Mouse (Mus musculus) neural tube, embryonic 14.5 days (tissue): ENCODE measurements around the gene Adtrp. TPM values are rescaled to one million over a fixed set of nuclear protein-coding genes. Genes with fewer than 3 reads are reported as not detected.

Experiments used
- ATAC-seq: fragments of 200-750 bp; cut with Nextera tagmentation; 2 replicates; pipeline ENCODE4 v1.8.0; 2017; ENCODE audit warnings: low read depth, mild to moderate bottlenecking, moderate TSS enrichment, moderate library complexity
- H3K27ac ChIP-seq: fragments of 300-500 bp; sonication (generic); 2 replicates; pipeline ENCODE4 v1.5.1; 2014; ENCODE audit warnings: low read depth, mild to moderate bottlenecking, control low read depth, low read length, moderate library complexity, mixed read lengths
- H3K27me3 ChIP-seq: fragments of 300-500 bp; sonication (generic); 2 replicates; pipeline ENCODE4 v1.6.1; 2014; ENCODE audit warnings: low read length; ENCODE audit not compliant: control insufficient read depth, insufficient read depth
- H3K36me3 ChIP-seq: fragments of 300-500 bp; sonication (generic); 2 replicates; pipeline ENCODE4 v1.6.1; 2014; ENCODE audit warnings: low read length, mixed read lengths; ENCODE audit not compliant: control insufficient read depth, insufficient read depth
- H3K4me1 ChIP-seq: fragments of 300-500 bp; sonication (generic); 2 replicates; pipeline ENCODE4 v1.6.1; 2014; ENCODE audit warnings: low read length; ENCODE audit not compliant: control insufficient read depth, insufficient read depth
- H3K4me2 ChIP-seq: fragments of 300-500 bp; sonication (generic); 2 replicates; pipeline ENCODE4 v1.6.1; 2014; ENCODE audit warnings: mild to moderate bottlenecking, low read depth, low read length, control low read depth
- H3K4me3 ChIP-seq: fragments of 300-500 bp; sonication (generic); 2 replicates; pipeline ENCODE4 v1.5.1; 2014; ENCODE audit warnings: low read depth, low read length, control low read depth, mixed read lengths
- H3K9ac ChIP-seq: fragments of 300-500 bp; sonication (generic); replicated peaks from 2 replicates; pipeline ENCODE4 v1.6.1; 2014; ENCODE audit warnings: low read depth, mild to moderate bottlenecking, control low read depth, low read length, mixed read lengths
- H3K9me3 ChIP-seq: fragments of 300-500 bp; sonication (generic); 2 replicates; pipeline ENCODE4 v1.6.1; 2016; ENCODE audit warnings: low read length; ENCODE audit not compliant: control insufficient read depth
- WGBS: fragments of 180-500 bp; shearing (Covaris S2); extraction: QIAGEN DNeasy Blood & Tissue Kit; methylation state at CpG from one replicate; pipeline ENCODE4 v1.1.7; 2014; 5-methylcytosine and 5-hydroxymethylcytosine counted together
- polyA plus RNA-seq: library from polyadenylated mRNA; unstranded; fragments of >200 nt; fragmentation: Nextera tagmentation; extraction: Ambion mirVana; gene quantifications from 2 replicates; pipeline ENCODE4 v1.2.1, GENCODE M21; 2014

The Adtrp gene
- polyA plus RNA-seq, 1 experiment from 2014 or later = 0.42 TPM

DNA sequence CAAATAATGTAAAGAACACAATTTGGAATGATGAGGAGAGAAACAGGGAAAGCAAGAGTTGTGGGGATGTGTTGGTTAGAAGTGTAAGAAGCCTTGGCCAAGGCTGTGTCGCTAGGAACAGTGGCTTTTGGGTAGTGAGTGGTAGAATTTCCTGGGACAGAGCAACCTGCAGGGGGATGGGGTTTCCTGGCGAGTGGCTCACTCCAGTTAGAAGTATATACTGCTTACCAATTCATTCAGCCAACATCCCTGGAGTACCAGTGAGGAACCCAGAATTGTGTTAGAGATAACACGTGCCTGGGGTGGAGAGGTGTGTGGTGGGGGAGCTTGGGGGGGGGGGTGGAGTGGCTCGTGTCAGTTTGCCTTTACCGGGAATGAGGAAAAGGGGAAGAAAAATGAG is 25.4 kb downstream of the Adtrp start:
- whole genome bisulfite sequencing = 57% methylated on average over 5 of the region's 5 CpGs
- Histone ChIP-seq H3K4me3 (no peak overlapping the region), H3K4me1 (no peaks in the 10 kb centered on the region), H3K36me3 (no peaks in the 10 kb centered on the region), H3K4me2 (no peak overlapping the region), H3K27me3 (no peaks in the 10 kb centered on the region), H3K9ac (no peak overlapping the region), H3K27ac (no peak overlapping the region), H3K9me3 (no peaks in the 10 kb centered on the region)
- no peak for ATAC-seq

DNA sequence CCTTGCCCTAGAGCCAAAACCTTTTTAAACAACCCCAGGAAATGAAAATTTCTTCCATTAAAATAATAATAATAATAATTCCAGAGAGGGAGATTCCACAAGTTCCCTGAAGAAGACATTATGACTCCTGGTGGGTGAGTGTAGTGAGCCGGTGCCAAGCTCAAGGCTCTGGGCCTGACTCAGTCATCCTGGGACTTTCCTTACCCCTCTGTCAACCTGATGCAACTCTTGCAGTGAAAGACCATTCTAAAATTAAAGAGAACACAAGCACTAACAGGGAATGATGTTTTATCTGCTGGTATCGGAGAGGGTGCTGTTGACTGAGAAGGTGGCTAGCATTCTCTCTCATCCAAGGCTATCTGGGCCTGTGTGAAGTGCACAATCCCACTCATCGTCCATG is 26.5 kb downstream of the Adtrp start:
- Histone ChIP-seq H3K9ac (no peak overlapping the region), H3K27ac (no peak overlapping the region), H3K4me3 (no peak overlapping the region), H3K9me3 (no peaks in the 10 kb centered on the region), H3K4me1 (no peaks in the 10 kb centered on the region), H3K36me3 (no peaks in the 10 kb centered on the region), H3K27me3 (no peaks in the 10 kb centered on the region), H3K4me2 (no peak overlapping the region)
- 90% methylated on average over 3 of the region's 3 CpGs for WGBS
- no peak for ATAC-seq

- 89% methylated on average over 4 of the region's 4 CpGs for WGBS
- H3K4me1 ChIP-seq = no peaks in the 10 kb centered on the region
- no peak for ATAC-seq
- no peaks in the 10 kb centered on the region for H3K36me3 ChIP-seq
- H3K9ac ChIP-seq = no peak overlapping the region
- no peak overlapping the region for H3K4me2 ChIP-seq
- no peak overlapping the region for H3K4me3 ChIP-seq
- no peaks in the 10 kb centered on the region for H3K27me3 ChIP-seq
- H3K27ac ChIP-seq = no peak overlapping the region
- H3K9me3 ChIP-seq = no peaks in the 10 kb centered on the region
These were observed 27.6 kb downstream of the Adtrp start for GRCm38 (mm10) chr13:41819918-41820317.

DNA sequence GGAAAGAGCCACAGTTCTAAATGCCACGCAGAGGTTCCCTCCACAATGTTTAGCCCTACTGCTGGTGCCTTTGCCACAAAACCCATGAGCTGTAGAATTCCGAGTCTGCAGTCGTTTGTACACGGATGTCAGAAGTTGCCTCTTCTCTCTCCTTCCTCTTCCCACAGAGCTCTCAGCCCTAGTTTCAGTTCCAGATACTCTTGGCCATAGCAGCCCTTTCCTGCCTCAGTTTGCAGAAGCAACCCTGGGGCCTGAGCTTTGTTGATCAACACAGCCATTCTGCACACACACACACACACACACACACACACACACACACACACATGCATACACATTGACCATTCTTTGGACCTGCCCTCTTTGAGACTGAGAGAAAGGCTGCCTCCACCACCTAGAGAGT is 28.0 kb downstream of the Adtrp start:
- Histone ChIP-seq H3K4me1 (no peaks in the 10 kb centered on the region), H3K27me3 (no peaks in the 10 kb centered on the region), H3K9ac (no peak overlapping the region), H3K4me3 (no peak overlapping the region), H3K4me2 (no peak overlapping the region), H3K9me3 (no peaks in the 10 kb centered on the region), H3K36me3 (no peaks in the 10 kb centered on the region), H3K27ac (no peak overlapping the region)
- no peak for ATAC-seq
- 90% methylated on average over 4 of the region's 4 CpGs for WGBS

- no peaks in the 10 kb centered on the region for H3K36me3 ChIP-seq
- H3K4me3 ChIP-seq = no peak overlapping the region
- H3K9me3 ChIP-seq = no peaks in the 10 kb centered on the region
- H3K4me2 ChIP-seq = no peak overlapping the region
- no peaks in the 10 kb centered on the region for H3K4me1 ChIP-seq
- no peak overlapping the region for H3K9ac ChIP-seq
- H3K27ac ChIP-seq = no peak overlapping the region
- H3K27me3 ChIP-seq = no peaks in the 10 kb centered on the region
- no peak for ATAC-seq
- WGBS = 98% methylated on average over 4 of the region's 4 CpGs
These were observed 29.9 kb downstream of the Adtrp start for GRCm38 (mm10) chr13:41817583-41817982.

DNA sequence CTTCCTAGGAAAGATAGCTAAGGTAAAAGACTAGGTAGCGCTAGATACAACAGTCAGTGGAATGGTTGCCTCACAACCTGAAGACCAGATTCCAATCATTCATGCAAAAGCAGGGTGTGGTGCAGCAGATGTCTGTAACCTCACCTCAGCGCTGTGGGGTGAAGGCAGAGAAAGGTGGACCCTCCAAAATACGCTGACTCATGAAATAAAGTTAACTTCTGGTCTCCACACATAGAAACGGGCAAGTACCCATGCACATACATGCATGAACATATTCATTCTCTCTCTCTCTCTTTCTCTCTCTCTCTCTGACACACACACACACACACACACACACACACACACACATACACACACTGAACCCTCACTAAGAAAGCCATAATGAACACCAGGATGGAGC is 30.8 kb downstream of the Adtrp start:
- no peak overlapping the region for H3K9ac ChIP-seq
- ATAC-seq = no peak
- no peak overlapping the region for H3K4me3 ChIP-seq
- no peaks in the 10 kb centered on the region for H3K36me3 ChIP-seq
- H3K27ac ChIP-seq = no peak overlapping the region
- 91% methylated on average over 4 of the region's 4 CpGs for WGBS
- H3K4me1 ChIP-seq = no peaks in the 10 kb centered on the region
- H3K9me3 ChIP-seq = no peaks in the 10 kb centered on the region
- no peaks in the 10 kb centered on the region for H3K27me3 ChIP-seq
- H3K4me2 ChIP-seq = no peak overlapping the region

- WGBS = 93% methylated on average over 7 of the region's 7 CpGs
These were observed 36.7 kb downstream of the Adtrp start for GRCm38 (mm10) chr13:41810776-41811175.

GRCm38 (mm10) chr13:41807815-41808214 is 39.7 kb downstream of the Adtrp start:
- Histone ChIP-seq H3K9me3 (no peaks in the 10 kb centered on the region), H3K4me1 (no peaks in the 10 kb centered on the region), H3K36me3 (no peaks in the 10 kb centered on the region), H3K4me2 (no peak overlapping the region), H3K27ac (no peak overlapping the region), H3K9ac (no peak overlapping the region), H3K4me3 (no peak overlapping the region), H3K27me3 (no peaks in the 10 kb centered on the region)
- no peak for ATAC-seq
- WGBS = 48% methylated on average over 4 of the region's 4 CpGs

More at GRCm38 (mm10) chr13:41810776-41811175, 36.7 kb downstream of the Adtrp start:
- no peak overlapping the region for H3K4me3 ChIP-seq
- no peaks in the 10 kb centered on the region for H3K9me3 ChIP-seq
- no peak for ATAC-seq
- no peaks in the 10 kb centered on the region for H3K27me3 ChIP-seq
- H3K4me2 ChIP-seq = no peak overlapping the region
- H3K9ac ChIP-seq = no peak overlapping the region
- no peak overlapping the region for H3K27ac ChIP-seq
- no peaks in the 10 kb centered on the region for H3K36me3 ChIP-seq
- no peaks in the 10 kb centered on the region for H3K4me1 ChIP-seq

- H3K27ac ChIP-seq = 0 out of 2 replicates have a peak overlapping the region, but pooled peaks have one; percentile 0
These were observed 40.2 kb downstream of the Adtrp start for GRCm38 (mm10) chr13:41807300-41807699.

More at GRCm38 (mm10) chr13:41807300-41807699, 40.2 kb downstream of the Adtrp start:
- Histone ChIP-seq H3K4me2 (no peak overlapping the region), H3K36me3 (no peaks in the 10 kb centered on the region), H3K4me3 (no peak overlapping the region), H3K4me1 (no peaks in the 10 kb centered on the region), H3K9ac (no peak overlapping the region), H3K27me3 (no peaks in the 10 kb centered on the region), H3K9me3 (no peaks in the 10 kb centered on the region)
- ATAC-seq = peak; percentile 78
- 35% methylated on average over 4 of the region's 4 CpGs for WGBS
